Mouse (Mus musculus) lung, embryonic 14.5 days (tissue): ENCODE data around the gene Fgfr2. TPM values are rescaled to one million over a fixed set of nuclear protein-coding genes. Genes with fewer than 3 reads are reported as not detected.

Experiments
- ATAC-seq: fragments of 200-750 bp; cut with Nextera tagmentation; 2 replicates; pipeline ENCODE4 v1.8.0; 2017; ENCODE audit warnings: mild to moderate bottlenecking, moderate TSS enrichment, moderate library complexity; ENCODE audit not compliant: insufficient read depth
- DNase-seq: peaks from one replicate; pipeline ENCODE4 v3.0.0-alpha.2; 2015
- H3K27ac ChIP-seq: fragments of 300-500 bp; sonication (generic); 2 replicates; pipeline ENCODE4 v1.5.1; 2014; ENCODE audit warnings: low read depth, mild to moderate bottlenecking, moderate library complexity
- H3K27me3 ChIP-seq: fragments of 300-500 bp; sonication (generic); 2 replicates; pipeline ENCODE4 v1.6.1; 2014; ENCODE audit warnings: low read length, control low read depth; ENCODE audit not compliant: insufficient read depth
- H3K36me3 ChIP-seq: fragments of 300-500 bp; sonication (generic); 2 replicates; pipeline ENCODE4 v1.6.1; 2014; ENCODE audit warnings: control low read depth; ENCODE audit not compliant: insufficient read depth
- H3K4me1 ChIP-seq: fragments of 300-500 bp; sonication (generic); 2 replicates; pipeline ENCODE4 v1.6.1; 2014; ENCODE audit warnings: antibody characterized with exemption, control low read depth; ENCODE audit not compliant: insufficient read depth
- H3K4me2 ChIP-seq: fragments of 300-500 bp; sonication (generic); 2 replicates; pipeline ENCODE4 v1.6.1; 2014; ENCODE audit warnings: mild to moderate bottlenecking
- H3K4me3 ChIP-seq: fragments of 300-500 bp; sonication (generic); 2 replicates; pipeline ENCODE4 v1.5.1; 2014; ENCODE audit warnings: low read depth, low read length
- H3K9ac ChIP-seq: fragments of 300-500 bp; sonication (generic); 2 replicates; pipeline ENCODE4 v1.6.1; 2014
- H3K9me3 ChIP-seq: fragments of 300-500 bp; sonication (generic); 2 replicates; pipeline ENCODE4 v1.6.1; 2016; ENCODE audit warnings: low read depth, low read length, control low read depth
- CTCF ChIP-seq: IDR thresholded peaks from 2 replicates; pipeline ENCODE4 v1.5.1; 2016; ENCODE audit warnings: antibody characterized with exemption, low read depth
- WGBS: fragments of 180-500 bp; shearing (Covaris S2); extraction: QIAGEN DNeasy Blood & Tissue Kit; methylation state at CpG from one replicate; pipeline ENCODE4 v1.1.7; 2014; 5-methylcytosine and 5-hydroxymethylcytosine counted together
- polyA plus RNA-seq: library from polyadenylated mRNA; unstranded; fragments of >200 nt; fragmentation: Nextera tagmentation; extraction: Ambion mirVana; gene quantifications from 2 replicates; pipeline ENCODE4 v1.2.1, GENCODE M21; 2014

The Fgfr2 gene
- polyA plus RNA-seq, 1 experiment from 2014 or later, result 179 TPM

- peak overlapping the region; percentile 46 for H3K9ac ChIP-seq
Measured at GRCm38 (mm10) chr7:130936472-130936951, 2186.6 kb downstream of the Fgfr2 start.

GRCm38 (mm10) chr7:130935793-130936471, 2187.2 kb downstream of the Fgfr2 start, which contains the start of gene Htra1:
Htra1 (plus strand) TSS chr7:130936111.
- H3K4me1 ChIP-seq, result no peaks in the 10 kb centered on the region
- H3K27me3 ChIP-seq, result peaks cover 56% of the 10 kb centered on the region
- peak within 1 kb of the TSS; percentile 81 for H3K4me2 ChIP-seq
- H3K9ac ChIP-seq, result peak within 1 kb of the TSS; percentile 46
- peak; percentile 91 for ATAC-seq
- peak within 1 kb of the TSS; percentile 54 for H3K4me3 ChIP-seq
- under 1% methylated on average over 70 of the region's 70 CpGs for WGBS
- H3K9me3 ChIP-seq, result no peaks in the 10 kb centered on the region
- peak; percentile 77 for DNase-seq
- TF ChIP-seq CTCF, result no peak
- H3K27ac ChIP-seq, result no peak within 1 kb of the TSS
- no peaks in the 10 kb centered on the region for H3K36me3 ChIP-seq

More at GRCm38 (mm10) chr7:130936472-130936951, 2186.6 kb downstream of the Fgfr2 start:
- Histone ChIP-seq H3K9me3 (no peaks in the 10 kb centered on the region), H3K4me1 (no peaks in the 10 kb centered on the region), H3K27ac (no peak overlapping the region), H3K4me2 (peak overlapping the region; percentile 81), H3K36me3 (no peaks in the 10 kb centered on the region), H3K4me3 (peak overlapping the region; percentile 54), H3K27me3 (peaks cover 56% of the 10 kb centered on the region)
- peak; percentile 38; the same call in 1 of the 2 replicates for ATAC-seq
- under 1% methylated on average over 49 of the region's 49 CpGs for WGBS
- DNase-seq, result peak; percentile 26
- no peak for TF ChIP-seq CTCF

DNA sequence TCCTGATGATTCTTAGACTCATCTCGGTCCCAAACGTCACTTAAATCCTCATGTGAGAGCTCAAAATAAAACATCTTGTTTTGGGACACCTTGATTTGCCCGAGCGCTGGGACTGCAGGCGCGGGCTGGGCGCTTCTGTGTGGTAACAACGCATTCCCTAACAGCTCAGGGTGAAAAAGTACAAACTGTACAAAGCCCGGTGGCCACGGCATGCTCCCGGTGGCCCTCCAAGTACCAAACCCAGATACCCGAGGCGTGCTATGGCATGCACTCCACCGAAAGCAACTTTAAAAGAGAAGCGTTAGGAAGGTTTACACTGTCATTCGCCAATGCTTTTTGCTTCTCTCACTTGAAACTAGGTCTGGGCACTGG, 2187.7 kb downstream of the Fgfr2 start:
- 8% methylated on average over 16 of the region's 16 CpGs for WGBS
- Histone ChIP-seq H3K4me3 (peak overlapping the region; percentile 54), H3K36me3 (no peaks in the 10 kb centered on the region), H3K9ac (peak overlapping the region; percentile 46; the same call in 1 of the 2 replicates), H3K4me2 (peak overlapping the region; percentile 81), H3K4me1 (no peaks in the 10 kb centered on the region), H3K9me3 (no peaks in the 10 kb centered on the region), H3K27ac (no peak overlapping the region), H3K27me3 (peaks cover 56% of the 10 kb centered on the region)
- ATAC-seq, result peak; percentile 11; the same call in 1 of the 2 replicates
- no peak for TF ChIP-seq CTCF
- no peak for DNase-seq

DNA sequence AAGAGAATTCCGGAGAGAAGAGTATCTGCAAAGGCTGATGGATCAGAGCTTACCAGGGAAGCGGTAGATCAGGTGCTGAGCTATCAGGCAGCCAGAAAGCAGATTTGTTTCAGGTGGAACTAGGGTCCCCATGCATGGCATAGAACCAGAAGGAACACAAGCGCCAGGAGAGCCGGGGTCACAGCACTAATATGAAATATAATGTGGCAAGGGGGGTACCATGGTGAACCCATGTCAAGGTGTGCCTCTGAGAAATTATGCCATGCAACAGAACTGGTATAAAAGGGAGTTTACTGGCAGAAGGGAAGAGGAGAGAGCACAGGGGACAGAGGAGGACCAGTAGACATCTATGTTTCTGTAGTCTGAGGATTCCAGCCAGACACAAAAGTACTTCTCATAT, 2188.5 kb downstream of the Fgfr2 start:
- Histone ChIP-seq H3K27me3 (peaks cover 56% of the 10 kb centered on the region), H3K4me3 (no peak overlapping the region), H3K27ac (no peak overlapping the region), H3K4me1 (no peaks in the 10 kb centered on the region), H3K9me3 (no peaks in the 10 kb centered on the region), H3K4me2 (no peak overlapping the region), H3K9ac (no peak overlapping the region), H3K36me3 (no peaks in the 10 kb centered on the region)
- no peak for ATAC-seq
- no peak for DNase-seq
- 81% methylated on average over 4 of the region's 4 CpGs for WGBS
- TF ChIP-seq CTCF, result no peak

- H3K4me2 ChIP-seq, result no peak overlapping the region
- H3K27ac ChIP-seq, result no peak overlapping the region
- TF ChIP-seq CTCF, result no peak
- DNase-seq, result no peak
- H3K27me3 ChIP-seq, result peaks cover 50% of the 10 kb centered on the region
- H3K4me3 ChIP-seq, result no peak overlapping the region
- no peak for ATAC-seq
- no peaks in the 10 kb centered on the region for H3K36me3 ChIP-seq
- H3K4me1 ChIP-seq, result no peaks in the 10 kb centered on the region
- 87% methylated on average over 9 of the region's 9 CpGs for WGBS
- H3K9me3 ChIP-seq, result no peaks in the 10 kb centered on the region
- no peak overlapping the region for H3K9ac ChIP-seq
Measured at GRCm38 (mm10) chr7:130932921-130933320, 2190.2 kb downstream of the Fgfr2 start.

DNA sequence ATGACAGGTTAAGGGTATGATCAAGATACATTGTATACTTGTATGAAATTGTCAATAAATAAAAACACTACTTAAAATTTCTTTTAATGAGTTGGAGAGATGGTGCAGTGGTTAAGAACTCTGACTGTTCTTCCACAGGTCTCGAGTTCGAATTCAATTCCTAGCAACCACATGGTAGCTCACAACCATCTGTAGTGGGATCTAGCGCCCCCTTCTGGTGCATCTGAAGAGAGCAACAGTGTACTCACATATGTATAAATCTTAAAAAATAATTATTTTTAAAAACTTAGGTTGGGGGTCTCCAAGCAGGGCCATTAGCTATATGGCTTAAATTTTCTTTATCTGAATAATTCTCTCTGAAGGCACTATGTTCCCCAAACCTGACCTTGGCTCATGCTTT, 2192.7 kb downstream of the Fgfr2 start:
- Histone ChIP-seq H3K4me1 (no peaks in the 10 kb centered on the region), H3K36me3 (no peaks in the 10 kb centered on the region), H3K9ac (no peak overlapping the region), H3K4me3 (no peak overlapping the region), H3K27ac (no peak overlapping the region), H3K27me3 (peaks cover 25% of the 10 kb centered on the region), H3K4me2 (no peak overlapping the region), H3K9me3 (no peaks in the 10 kb centered on the region)
- ATAC-seq (no peak), DNase-seq (no peak)
- peak; percentile 24; the same call in 1 of the 2 replicates for TF ChIP-seq CTCF
- 67% methylated on average over 3 of the region's 3 CpGs for WGBS

DNA sequence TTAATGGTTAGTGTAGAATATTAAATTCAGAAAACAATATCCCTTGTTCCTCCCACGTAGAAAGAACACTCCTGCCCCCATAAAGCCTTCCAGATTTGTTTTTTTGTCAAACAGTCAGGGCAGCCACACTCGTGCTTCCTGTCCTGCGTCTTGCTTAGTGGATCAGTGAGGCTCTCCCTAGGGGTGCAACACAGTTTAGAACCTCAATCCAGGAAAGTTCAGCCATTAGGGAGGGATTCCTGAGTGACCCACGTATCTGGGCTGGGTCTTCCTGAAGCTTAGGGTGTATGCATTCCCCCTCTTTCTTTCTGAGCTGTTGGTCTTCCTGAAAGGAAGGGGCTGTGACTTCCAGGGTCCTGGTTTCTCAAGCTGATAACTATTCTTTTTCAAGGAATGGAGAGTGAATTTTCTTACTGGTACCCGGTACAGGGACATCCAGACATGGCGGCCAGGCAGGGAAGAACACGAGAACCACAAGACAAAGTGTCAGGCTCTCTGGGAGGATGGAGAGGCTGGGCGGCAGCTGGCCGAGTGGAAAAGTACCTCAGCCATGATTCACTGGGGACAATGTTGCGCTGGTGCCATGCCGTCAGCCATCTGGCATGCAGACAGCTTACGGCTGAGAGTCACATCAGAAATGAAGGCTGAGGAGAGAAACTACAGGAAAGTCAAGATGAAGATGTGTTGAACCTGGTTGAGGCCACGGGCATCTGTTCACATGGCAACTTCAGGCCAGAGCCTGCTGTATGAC, 2200.0 kb downstream of the Fgfr2 start:
- Histone ChIP-seq H3K4me1 (no peaks in the 10 kb centered on the region), H3K9ac (no peak overlapping the region), H3K27ac (no peak overlapping the region), H3K9me3 (no peaks in the 10 kb centered on the region), H3K36me3 (no peaks in the 10 kb centered on the region), H3K27me3 (no peaks in the 10 kb centered on the region), H3K4me3 (no peak overlapping the region), H3K4me2 (no peak overlapping the region)
- no peak for TF ChIP-seq CTCF
- WGBS, result 69% methylated on average over 13 of the region's 13 CpGs
- DNase-seq (no peak), ATAC-seq (no peak)
